Comparison of ENCODE assay signal across 7 mouse cellular contexts in genomic region chr14:74764191-74764918, GRCm38 (mm10). TPM values are rescaled to one million over a fixed set of nuclear protein-coding genes. Genes with fewer than 3 reads are reported as not detected.
DNase-seq lines count a peak whose midpoint lies in the region.

No protein-coding gene starts in this region.

- DNase-seq in MEL-GATA-1-ER (ENCODE audit: extremely low read depth, low read depth) = peak; percentile 20
- peak; percentile 80 for DNase-seq in brain, adult 2 months (ENCODE audit: low read depth, low spot score)
- peak; percentile 26 for DNase-seq in fibroblast of lung, adult 2 months (ENCODE audit: low read depth)
- peak; percentile 83 to 90 for DNase-seq in heart, postnatal 10 days
- DNase-seq in layer of hippocampus, adult 8-10 months (ENCODE audit: low spot score in 2 of 2) = peak; percentile 26 to 61
- DNase-seq in lung, postnatal 4 days = peak; percentile 60 to 83
- DNase-seq in skeletal muscle tissue, adult 2 months (ENCODE audit: low read depth, low spot score) = peak; percentile 27

- intact Hi-C loops in heart, postnatal 10 days (cut with DNase I) = loop anchor here (1.0 to 2.0 kb wide), 2 partner anchors 182 to 226 kb away; partner anchors contain the start of gene Lrch1

RNA-seq across cellular contexts. Expression of gene Esd, which starts 32.3 kb away (rescaled TPM):
- 100 to 1,000 TPM; 139 to 150 TPM for total RNA-seq in heart, postnatal 10 days (2021)
- 100 to 1,000 TPM in 1 of 4 experiments, 10 to 100 TPM in 3; 83.6 to 104 (median 86.3) TPM for total RNA-seq in layer of hippocampus, adult 8-10 months (2022)

Comparison
In these comparisons a context has a peak if more than half of its experiments do, and no peak if none do; other contexts are left out.
1. Peak in every context shown above with its lines: DNase-seq.
2. DNase-seq: peak in every context shown above with its lines; median percentile 86 in heart, postnatal 10 days; 80 in brain, adult 2 months; 72 in lung, postnatal 4 days; 44 in layer of hippocampus, adult 8-10 months; 27 in skeletal muscle tissue, adult 2 months; 26 in fibroblast of lung, adult 2 months; 20 in MEL-GATA-1-ER.